Mouse (Mus musculus) lung, embryonic 16.5 days (tissue): ENCODE results near the gene Fnip2. TPM values are rescaled to one million over a fixed set of nuclear protein-coding genes. Genes with fewer than 3 reads are reported as not detected.

Experiments
- ATAC-seq: fragments of 200-750 bp; cut with Nextera tagmentation; 2 replicates; pipeline ENCODE4 v1.8.0; 2017; ENCODE audit warnings: low read depth, mild to moderate bottlenecking, moderate library complexity
- H3K27ac ChIP-seq: fragments of 300-500 bp; sonication (generic); 2 replicates; pipeline ENCODE4 v1.5.1; 2014; ENCODE audit warnings: mild to moderate bottlenecking, control low read depth, low read length
- H3K27me3 ChIP-seq: fragments of 300-500 bp; sonication (generic); 2 replicates; pipeline ENCODE4 v1.6.1; 2014; ENCODE audit warnings: low read depth, low read length, mixed read lengths; ENCODE audit not compliant: control insufficient read depth, insufficient read depth
- H3K36me3 ChIP-seq: fragments of 300-500 bp; sonication (generic); 2 replicates; pipeline ENCODE4 v1.6.1; 2014; ENCODE audit warnings: low read length; ENCODE audit not compliant: control insufficient read depth, insufficient read depth
- H3K4me1 ChIP-seq: fragments of 300-500 bp; sonication (generic); replicated peaks from 2 replicates; pipeline ENCODE4 v1.6.1; 2014; ENCODE audit warnings: low read length, mixed read lengths; ENCODE audit not compliant: control insufficient read depth, insufficient read depth
- H3K4me2 ChIP-seq: fragments of 300-500 bp; sonication (generic); 2 replicates; pipeline ENCODE4 v1.6.1; 2014; ENCODE audit warnings: low read depth, low read length, control low read depth
- H3K4me3 ChIP-seq: fragments of 300-500 bp; sonication (generic); 2 replicates; pipeline ENCODE4 v1.5.1; 2014; ENCODE audit warnings: mild to moderate bottlenecking, low read length, control low read depth
- H3K9ac ChIP-seq: fragments of 300-500 bp; sonication (generic); 2 replicates; pipeline ENCODE4 v1.6.1; 2014; ENCODE audit warnings: low read length, control low read depth
- H3K9me3 ChIP-seq: fragments of 300-500 bp; sonication (generic); 2 replicates; pipeline ENCODE4 v1.6.1; 2016; ENCODE audit warnings: low read length; ENCODE audit not compliant: control insufficient read depth
- WGBS: fragments of 180-500 bp; shearing (Covaris S2); extraction: QIAGEN DNeasy Blood & Tissue Kit; methylation state at CpG from one replicate; pipeline ENCODE4 v1.1.7; 2014; 5-methylcytosine and 5-hydroxymethylcytosine counted together
- polyA plus RNA-seq: library from polyadenylated mRNA; unstranded; fragments of >200 nt; fragmentation: Nextera tagmentation; extraction: Ambion mirVana; gene quantifications from 2 replicates; pipeline ENCODE4 v1.2.1, GENCODE M21; 2015

The Fnip2 gene
- polyA plus RNA-seq, 1 experiment from 2014 or later, result 3.2 TPM

DNA sequence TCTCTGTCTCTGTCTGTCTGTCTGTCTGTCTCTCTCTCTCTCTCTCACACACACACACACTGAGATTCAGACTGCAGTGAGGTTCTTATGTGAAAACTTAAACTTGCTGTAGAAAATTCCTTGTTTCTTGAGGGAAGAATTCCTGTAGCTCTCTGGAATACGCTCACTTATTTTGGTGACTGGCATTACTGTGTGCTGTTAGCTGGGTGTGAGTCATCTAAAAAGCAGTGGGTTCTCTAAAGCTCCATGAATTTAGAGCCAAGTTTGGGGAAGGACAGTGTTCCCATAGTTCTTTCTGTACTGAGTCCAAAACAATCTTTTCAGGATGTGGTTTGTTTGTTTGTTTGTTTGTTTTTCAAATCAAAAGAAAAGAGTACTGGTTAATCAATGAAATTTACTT is 142.2 kb downstream of the Fnip2 start:
- no peaks in the 10 kb centered on the region for H3K9me3 ChIP-seq

DNA sequence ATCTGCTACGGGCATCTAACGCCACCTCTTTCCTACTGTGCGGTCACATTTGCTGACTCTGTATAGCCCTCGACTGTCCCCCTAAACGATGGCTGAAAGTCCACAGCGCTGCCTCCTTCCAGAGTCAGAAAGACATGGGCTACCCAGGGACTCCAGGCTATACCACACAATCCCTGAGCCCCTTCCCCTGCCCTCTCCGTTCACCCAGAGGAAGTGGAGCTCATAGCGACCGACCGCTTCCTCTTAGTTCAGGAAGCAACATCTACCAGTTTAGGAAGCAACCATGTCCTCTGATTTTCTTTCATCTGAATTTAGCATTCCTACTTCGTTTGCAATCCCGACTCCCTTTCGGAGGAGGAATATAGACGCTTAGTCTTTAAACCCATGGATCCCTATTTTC is 148.7 kb downstream of the Fnip2 start:
- H3K9me3 ChIP-seq, result no peaks in the 10 kb centered on the region
- ATAC-seq, result no peak
- H3K27me3 ChIP-seq, result no peaks in the 10 kb centered on the region
- H3K4me2 ChIP-seq, result no peak overlapping the region
- no peak overlapping the region for H3K27ac ChIP-seq
- H3K4me1 ChIP-seq, result no peaks in the 10 kb centered on the region
- no peaks in the 10 kb centered on the region for H3K36me3 ChIP-seq
- H3K9ac ChIP-seq, result no peak overlapping the region
- 82% methylated on average over 14 of the region's 14 CpGs for WGBS
- H3K4me3 ChIP-seq, result no peak overlapping the region

More for the DNA sequence above, 142.2 kb downstream of the Fnip2 start:
- Histone ChIP-seq H3K4me1 (no peaks in the 10 kb centered on the region), H3K36me3 (no peaks in the 10 kb centered on the region), H3K27ac (no peak overlapping the region), H3K9ac (no peak overlapping the region), H3K4me2 (no peak overlapping the region), H3K27me3 (no peaks in the 10 kb centered on the region), H3K4me3 (no peak overlapping the region)
- 73% methylated on average over 1 of the region's 1 CpGs for WGBS
- ATAC-seq, result no peak

DNA sequence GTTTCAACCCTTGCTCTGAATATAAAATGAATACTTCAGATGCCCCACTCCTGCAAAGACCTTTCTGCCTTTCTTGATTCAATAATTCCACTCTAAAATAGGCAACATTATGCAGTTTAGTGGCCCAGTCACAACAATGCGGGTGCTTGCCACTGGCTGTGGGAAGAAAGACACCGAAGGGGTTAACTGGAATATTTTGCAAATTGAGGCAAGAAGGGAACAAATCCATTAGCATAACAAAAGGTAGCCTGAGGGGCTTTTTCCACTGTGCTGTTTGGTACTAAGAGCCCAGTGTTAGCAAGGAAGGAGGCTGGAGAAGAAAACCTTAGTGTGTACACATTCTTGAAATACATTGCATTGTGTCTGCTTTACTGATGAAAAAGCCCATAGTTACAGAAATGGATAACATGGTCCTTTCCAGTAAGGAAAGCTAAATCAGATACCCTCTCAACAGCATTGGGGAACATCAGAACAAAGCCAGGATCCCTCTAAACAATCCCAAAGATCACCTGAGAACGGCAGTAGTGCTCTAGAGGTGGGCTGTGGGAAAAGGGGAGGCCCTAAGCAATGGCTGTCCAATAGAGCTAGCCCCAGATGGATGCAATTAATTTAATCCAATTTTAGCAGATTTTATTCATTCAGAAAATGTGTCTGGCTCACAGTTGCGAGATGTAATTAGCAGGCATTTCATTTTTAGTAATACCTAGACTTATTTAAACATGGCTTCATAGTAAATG is 150.5 kb downstream of the Fnip2 start:
- 70% methylated on average over 4 of the region's 4 CpGs for WGBS
- no peak for ATAC-seq

DNA sequence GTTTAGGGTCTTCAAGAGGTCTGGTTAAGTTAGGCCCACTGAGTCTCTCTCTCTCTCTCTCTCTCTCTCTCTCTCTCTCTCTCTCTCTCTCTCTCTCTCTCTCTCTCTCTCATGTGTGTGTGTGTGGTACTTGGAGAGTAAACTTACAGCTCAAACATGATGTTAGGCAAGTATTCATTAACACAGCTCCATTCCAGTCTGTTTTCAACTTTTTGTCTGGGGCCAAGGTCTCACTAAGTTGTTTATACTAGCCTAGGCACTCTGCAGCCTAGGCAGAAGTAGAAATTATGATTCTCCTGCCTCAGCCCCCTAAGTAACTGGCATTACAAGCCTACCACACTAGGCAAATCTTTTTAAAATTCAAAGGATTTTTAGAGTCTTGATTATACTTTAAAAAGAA is 151.7 kb downstream of the Fnip2 start:
- no peak overlapping the region for H3K27ac ChIP-seq
- no peak for ATAC-seq

More for the DNA sequence above, 150.5 kb downstream of the Fnip2 start:
- H3K9me3 ChIP-seq, result no peaks in the 10 kb centered on the region
- H3K4me3 ChIP-seq, result no peak overlapping the region
- H3K4me1 ChIP-seq, result no peaks in the 10 kb centered on the region
- no peak overlapping the region for H3K4me2 ChIP-seq
- H3K27me3 ChIP-seq, result no peaks in the 10 kb centered on the region
- H3K9ac ChIP-seq, result no peak overlapping the region
- H3K36me3 ChIP-seq, result no peaks in the 10 kb centered on the region
- H3K27ac ChIP-seq, result no peak overlapping the region

DNA sequence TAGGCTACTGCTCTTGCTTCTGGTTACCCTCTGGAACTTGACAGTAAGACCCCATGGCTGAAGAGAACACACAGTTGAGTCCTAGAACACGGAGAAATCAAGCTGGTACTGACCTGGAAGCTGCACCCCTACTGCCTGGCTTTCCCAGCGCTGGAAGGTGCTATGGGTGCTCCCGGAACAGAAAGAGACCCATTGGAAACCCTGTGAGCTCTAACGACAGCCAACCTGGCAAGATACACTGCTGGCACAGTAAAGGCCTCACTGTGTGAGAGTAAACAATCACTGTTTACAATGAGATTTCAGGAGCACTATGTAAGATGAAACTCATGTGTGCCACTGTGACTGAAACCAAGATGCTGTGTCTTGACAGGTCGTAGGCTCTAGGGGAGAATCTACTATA is 152.5 kb downstream of the Fnip2 start:
- H3K27ac ChIP-seq, result no peak overlapping the region
- H3K4me2 ChIP-seq, result no peak overlapping the region
- no peak overlapping the region for H3K9ac ChIP-seq
- H3K36me3 ChIP-seq, result no peaks in the 10 kb centered on the region
- no peak for ATAC-seq
- no peak overlapping the region for H3K4me3 ChIP-seq
- no peaks in the 10 kb centered on the region for H3K9me3 ChIP-seq
- H3K27me3 ChIP-seq, result no peaks in the 10 kb centered on the region
- 63% methylated on average over 5 of the region's 5 CpGs for WGBS
- no peaks in the 10 kb centered on the region for H3K4me1 ChIP-seq

More for the DNA sequence above, 151.7 kb downstream of the Fnip2 start:
- Histone ChIP-seq H3K4me2 (no peak overlapping the region), H3K9me3 (no peaks in the 10 kb centered on the region), H3K27me3 (no peaks in the 10 kb centered on the region), H3K9ac (no peak overlapping the region), H3K4me3 (no peak overlapping the region), H3K4me1 (no peaks in the 10 kb centered on the region), H3K36me3 (no peaks in the 10 kb centered on the region)

DNA sequence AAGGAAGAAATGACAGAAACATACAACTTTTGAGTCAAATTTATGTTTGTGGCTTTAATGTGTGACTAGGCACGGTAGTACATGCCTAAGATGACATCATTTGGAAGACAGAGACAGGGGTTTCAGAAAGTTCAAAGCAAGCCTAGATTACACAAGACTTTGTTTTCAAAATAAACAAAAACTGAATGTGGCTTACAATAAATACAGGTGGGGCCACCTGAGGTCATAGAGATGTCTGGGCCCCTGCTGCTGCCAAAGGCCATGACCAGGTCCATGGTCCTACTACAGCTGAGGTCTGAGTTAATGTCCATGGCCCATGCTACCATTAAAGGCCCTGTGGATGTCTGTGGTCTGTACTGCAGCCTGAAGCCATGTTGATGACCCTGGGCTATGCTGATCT is 154.1 kb downstream of the Fnip2 start:
- WGBS, result 59% methylated on average over 1 of the region's 1 CpGs
- no peaks in the 10 kb centered on the region for H3K9me3 ChIP-seq
- H3K4me2 ChIP-seq, result no peak overlapping the region
- H3K27ac ChIP-seq, result no peak overlapping the region
- H3K4me3 ChIP-seq, result no peak overlapping the region
- H3K36me3 ChIP-seq, result no peaks in the 10 kb centered on the region
- no peak for ATAC-seq
- H3K4me1 ChIP-seq, result no peaks in the 10 kb centered on the region
- H3K27me3 ChIP-seq, result no peaks in the 10 kb centered on the region
- H3K9ac ChIP-seq, result no peak overlapping the region

DNA sequence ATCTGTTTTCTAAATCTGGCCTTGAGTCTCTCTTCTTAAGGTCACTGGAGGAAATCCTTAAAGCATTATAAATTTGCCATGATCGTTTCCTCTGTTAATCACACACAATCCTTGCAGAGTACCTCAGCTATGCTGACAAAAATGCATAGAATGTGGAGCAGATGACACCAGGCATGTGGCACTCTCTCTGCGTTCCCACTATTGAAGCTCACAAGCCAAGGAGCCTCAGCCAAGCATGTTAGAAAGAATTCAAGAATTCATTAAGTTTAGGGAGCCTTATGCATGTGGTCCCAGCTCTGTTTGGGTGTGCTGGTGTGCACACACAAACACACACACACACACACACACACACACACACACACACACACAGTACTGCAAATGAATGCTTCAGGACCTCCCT is 155.9 kb downstream of the Fnip2 start:
- WGBS, result 19% methylated on average over 2 of the region's 2 CpGs

DNA sequence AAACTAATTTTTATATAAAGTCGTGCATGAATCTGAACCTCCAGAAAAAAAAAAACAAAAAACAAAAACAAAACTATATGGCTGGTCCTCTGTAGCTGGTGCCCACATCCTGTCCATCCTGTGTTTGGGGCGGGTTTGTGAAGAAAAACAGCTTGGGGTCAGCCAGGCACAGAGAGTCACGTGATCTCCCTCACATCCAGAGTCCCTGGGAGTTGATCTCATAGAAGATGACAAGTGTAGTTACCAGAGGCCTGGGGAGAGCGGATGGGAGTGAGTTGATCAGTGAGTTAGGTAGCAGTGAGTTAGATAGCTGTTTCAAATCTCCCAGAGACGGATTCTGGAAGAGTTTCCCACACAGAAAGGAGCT is 157.0 kb downstream of the Fnip2 start:
- no peak overlapping the region for H3K4me3 ChIP-seq
- ATAC-seq, result no peak
- WGBS, result 36% methylated on average over 5 of the region's 5 CpGs
- H3K27ac ChIP-seq, result no peak overlapping the region
- no peak overlapping the region for H3K9ac ChIP-seq
- H3K4me2 ChIP-seq, result no peak overlapping the region
- no peaks in the 10 kb centered on the region for H3K36me3 ChIP-seq
- H3K4me1 ChIP-seq, result no peaks in the 10 kb centered on the region
- no peaks in the 10 kb centered on the region for H3K9me3 ChIP-seq
- no peaks in the 10 kb centered on the region for H3K27me3 ChIP-seq

More for the DNA sequence above, 155.9 kb downstream of the Fnip2 start:
- H3K4me1 ChIP-seq, result no peaks in the 10 kb centered on the region
- H3K27me3 ChIP-seq, result no peaks in the 10 kb centered on the region
- H3K9me3 ChIP-seq, result no peaks in the 10 kb centered on the region
- H3K27ac ChIP-seq, result no peak overlapping the region
- no peaks in the 10 kb centered on the region for H3K36me3 ChIP-seq
- ATAC-seq, result no peak
- H3K4me3 ChIP-seq, result no peak overlapping the region
- H3K4me2 ChIP-seq, result no peak overlapping the region
- no peak overlapping the region for H3K9ac ChIP-seq

DNA sequence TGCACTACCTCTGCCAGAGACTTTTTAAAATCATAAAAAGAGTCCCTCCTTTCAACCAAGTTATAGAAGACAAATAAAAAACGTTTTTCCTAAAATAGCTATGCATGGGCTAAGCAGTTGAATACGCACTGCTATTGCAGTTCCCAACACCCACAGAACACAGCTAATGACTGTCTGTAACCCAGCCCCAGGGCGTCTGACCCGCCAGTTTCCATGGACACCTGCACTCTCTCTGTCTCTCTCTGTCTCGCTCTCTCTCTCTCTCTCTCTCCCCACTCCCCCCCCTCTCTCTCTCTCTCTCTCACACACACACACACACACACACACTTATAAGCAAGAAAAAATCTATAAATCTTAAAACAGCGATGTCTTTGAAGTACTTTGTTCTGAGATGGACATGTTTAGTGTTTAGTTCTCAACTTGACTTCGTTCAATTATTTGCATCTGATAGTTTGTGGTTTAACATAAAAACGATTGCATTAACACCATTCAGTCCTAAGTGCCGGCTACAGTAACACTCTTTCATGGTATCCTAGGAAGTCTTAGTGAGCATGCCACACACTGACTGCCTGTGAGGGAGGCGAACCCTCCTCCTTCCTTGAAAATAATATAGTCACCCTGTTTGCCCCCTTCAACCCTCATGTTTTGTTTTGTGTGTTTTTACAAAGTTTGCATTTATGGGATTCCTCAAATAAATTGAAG is 157.5 kb downstream of the Fnip2 start:
- no peak for ATAC-seq
- no peaks in the 10 kb centered on the region for H3K36me3 ChIP-seq
- H3K9ac ChIP-seq, result no peak overlapping the region
- 37% methylated on average over 10 of the region's 10 CpGs for WGBS
- H3K4me1 ChIP-seq, result no peaks in the 10 kb centered on the region
- no peak overlapping the region for H3K4me2 ChIP-seq
- no peak overlapping the region for H3K27ac ChIP-seq
- no peaks in the 10 kb centered on the region for H3K27me3 ChIP-seq
- H3K9me3 ChIP-seq, result no peaks in the 10 kb centered on the region
- no peak overlapping the region for H3K4me3 ChIP-seq
